Mouse (Mus musculus): ENCODE results near the gene Gm13694.
"Not testable (repeated sequence)": the region's sequence is repeated elsewhere in the genome, so short reads cannot be mapped to it uniquely, and the experiment has no call there.

GRCm38 (mm10) chr2:83994526-83994925, 15.8 kb downstream of the Gm13694 start:
- not testable (repeated sequence) for TF ChIP-seq CTCF (IDR thresholded peaks at IDR 0.05; ENCODE audit: low read depth, low read length); GATA2 (IDR thresholded peaks at IDR 0.05; ENCODE audit: borderline replicate concordance, low read depth, low read length); TAL1 (conservative IDR thresholded peaks at IDR 0.05; ENCODE audit: low read depth, low read length); GATA1 (IDR thresholded peaks at IDR 0.05; ENCODE audit: borderline replicate concordance, low read length)
